Mouse (Mus musculus) brain, embryonic 14.5 days (tissue): Measurements from ENCODE around the gene Cdt1.

Experiments
- CTCF ChIP-seq: fragments of 200-500 bp; IDR thresholded peaks from 2 replicates; pipeline ENCODE4 v1.5.1; 2012; ENCODE audit warnings: inconsistent platforms, mild to moderate bottlenecking, moderate library complexity, borderline replicate concordance; ENCODE audit not compliant: insufficient read depth, insufficient read length; ENCODE audit errors: extremely low read depth
- POLR2A ChIP-seq: fragments of 200-500 bp; IDR thresholded peaks from 2 replicates; pipeline ENCODE4 v1.6.1; 2012; ENCODE audit warnings: mild to moderate bottlenecking, inconsistent platforms, borderline replicate concordance; ENCODE audit not compliant: poor library complexity, insufficient read depth, insufficient read length, severe bottlenecking; ENCODE audit errors: extremely low read depth

GRCm38 (mm10) chr8:122577116-122577515 lies 9.3 kb downstream of the Cdt1 start:
- no peak for TF ChIP-seq CTCF
- no peak for TF ChIP-seq POLR2A
